Comparison of ENCODE assay signal across 27 mouse cellular contexts in genomic region chr11:105317769-105318168, GRCm38 (mm10). TPM values are rescaled to one million over a fixed set of nuclear protein-coding genes. Genes with fewer than 3 reads are reported as not detected.
"Had no signal": no experiment of that assay in that cellular context is flagged by ENCODE, and none has a peak within 500 bp of the region (broad histone marks: within the 10 kb centered on the region; RNA-seq: fewer than 3 reads in every experiment).

No protein-coding gene starts in this region.

- H3K4me3 ChIP-seq: embryonic facial prominence, embryonic 10.5 days; embryonic facial prominence, embryonic 12.5 days; embryonic facial prominence, embryonic 13.5 days; embryonic facial prominence, embryonic 15.5 days; erythroblast, embryonic 14.5 days; forebrain, embryonic 10.5 days; forebrain, embryonic 12.5 days; forebrain, embryonic 13.5 days; forebrain, embryonic 15.5 days; heart, adult 2 months had no signal

- H3K27ac ChIP-seq: embryonic facial prominence, embryonic 10.5 days; embryonic facial prominence, embryonic 12.5 days; embryonic facial prominence, embryonic 13.5 days; embryonic facial prominence, embryonic 15.5 days; forebrain, embryonic 10.5 days; forebrain, embryonic 12.5 days; forebrain, embryonic 13.5 days; forebrain, embryonic 15.5 days; heart, adult 2 months had no signal

- DNase-seq: cerebellum, adult 8-10 months; cerebellum, adult 9-10 months; cerebellum, adult 9-11 months; cerebellum, postnatal 10 days; cerebellum, postnatal 14 days; cerebellum, postnatal 25 days; cerebellum, postnatal 36 days; embryo, embryonic 11 days; forebrain, postnatal 0 days; gastrocnemius, postnatal 10 days; gastrocnemius, postnatal 14 days; gastrocnemius, postnatal 25 days; gastrocnemius, postnatal 36 days; heart, adult 11 months; heart, adult 18-20 months; heart, adult 2 months had no signal

RNA-seq across cellular contexts. Expression of gene Mrc2, which starts 25.3 kb away (rescaled TPM):
- total RNA-seq: common myeloid progenitor, adult 5-6 weeks; granulocyte monocyte progenitor cell, adult 5-6 weeks had no signal
